ENCODE assay signal across 8 mouse cellular contexts in genomic region chr7:4996003-4996895, GRCm38 (mm10). TPM values are rescaled to one million over a fixed set of nuclear protein-coding genes. Genes with fewer than 3 reads are reported as not detected.
A peak's percentile ranks its signal among the peaks of the same experiment; 100 is the strongest.
DNase-seq lines count a peak whose midpoint lies in the region; ATAC-seq and TF ChIP-seq lines count a peak whose summit lies in the region.

Gene Zfp579 (minus strand): TSS chr7:4996158.

- no peaks in the 10 kb centered on the region for H3K79me2 ChIP-seq in heart, adult 2 months (replicated peaks; ENCODE audit: control insufficient read depth, insufficient read depth, low read length)

- DNase-seq in 3134 (ENCODE audit: extremely low read depth, insufficient read length, low spot score), result peak; percentile 83
- peak; percentile 86 for DNase-seq in adrenal gland, adult 8-10 months
- DNase-seq in embryonic facial prominence, embryonic 11.5 days (ENCODE audit: low spot score), result peak; percentile 92
- peak; percentile 88 to 93 for DNase-seq in heart, adult 2 months
- DNase-seq in kidney, adult 2 months, result peak; percentile 93
- peak; percentile 47 to 73 for DNase-seq in spleen, postnatal 14 days (ENCODE audit: low spot score in 2 of 2)

- 6% methylated on average over 18 of the region's 26 CpGs for WGBS in embryonic facial prominence, embryonic 11.5 days
- WGBS in heart, adult 2 months, result 4% methylated on average over 20 of the region's 26 CpGs
- 4% methylated on average over 23 of the region's 26 CpGs for WGBS in kidney, adult 2 months
- 7% methylated on average over 14 of the region's 26 CpGs for WGBS in limb, embryonic 13.5 days
- 3% methylated on average over 20 of the region's 26 CpGs for WGBS in midbrain, embryonic 15.5 days

- H3K4me2 ChIP-seq in embryonic facial prominence, embryonic 11.5 days (ENCODE audit: low read depth, low read length), result peak within 1 kb of the TSS; percentile 62
- peak within 1 kb of the TSS; percentile 85 for H3K4me2 ChIP-seq in limb, embryonic 13.5 days (replicated peaks)
- H3K4me2 ChIP-seq in midbrain, embryonic 15.5 days, result peak within 1 kb of the TSS; percentile 75

- no peaks in the 10 kb centered on the region for H3K4me1 ChIP-seq in embryonic facial prominence, embryonic 11.5 days (ENCODE audit: control insufficient read depth, insufficient read depth, low read length)
- H3K4me1 ChIP-seq in heart, adult 2 months (ENCODE audit: control insufficient read depth, insufficient read depth, low read length), result peaks cover 5% of the 10 kb centered on the region
- H3K4me1 ChIP-seq in kidney, adult 2 months (ENCODE audit: control insufficient read depth, insufficient read depth, low read length), result 0 out of 2 replicates have a peak, but pooled peaks cover 4% of the 10 kb centered on the region
- peaks cover 27% of the 10 kb centered on the region for H3K4me1 ChIP-seq in limb, embryonic 13.5 days
- peaks cover 42% of the 10 kb centered on the region for H3K4me1 ChIP-seq in midbrain, embryonic 15.5 days

- H3K4me3 ChIP-seq in embryonic facial prominence, embryonic 11.5 days (ENCODE audit: low read depth, low read length), result peak within 1 kb of the TSS; percentile 77
- H3K4me3 ChIP-seq in heart, adult 2 months, result peak within 1 kb of the TSS; percentile 78
- H3K4me3 ChIP-seq in kidney, adult 2 months (ENCODE audit: insufficient read depth, low read depth, low read length), result peak within 1 kb of the TSS; percentile 97
- peak within 1 kb of the TSS; percentile 81 for H3K4me3 ChIP-seq in limb, embryonic 13.5 days
- peak within 1 kb of the TSS; percentile 82 for H3K4me3 ChIP-seq in midbrain, embryonic 15.5 days

- H3K27me3 ChIP-seq in embryonic facial prominence, embryonic 11.5 days (ENCODE audit: control insufficient read depth, insufficient read depth, low read length), result peaks cover 21% of the 10 kb centered on the region
- no peaks in the 10 kb centered on the region for H3K27me3 ChIP-seq in heart, adult 2 months (ENCODE audit: control insufficient read depth, insufficient read depth, low read length)
- no peaks in the 10 kb centered on the region for H3K27me3 ChIP-seq in kidney, adult 2 months (replicated peaks; ENCODE audit: control insufficient read depth, insufficient read depth, low read length)
- peaks cover 25% of the 10 kb centered on the region for H3K27me3 ChIP-seq in limb, embryonic 13.5 days
- no peaks in the 10 kb centered on the region for H3K27me3 ChIP-seq in midbrain, embryonic 15.5 days (replicated peaks)

- H3K27ac ChIP-seq in embryonic facial prominence, embryonic 11.5 days (replicated peaks; ENCODE audit: low read depth, low read length), result no peak within 1 kb of the TSS
- peak within 1 kb of the TSS; percentile 75 for H3K27ac ChIP-seq in heart, adult 2 months
- peak within 1 kb of the TSS; percentile 7; the same call in 1 of the 2 replicates for H3K27ac ChIP-seq in kidney, adult 2 months (ENCODE audit: insufficient read depth, low read depth, low read length)
- H3K27ac ChIP-seq in limb, embryonic 13.5 days, result peak within 1 kb of the TSS; percentile 39; the same call in 1 of the 2 replicates
- H3K27ac ChIP-seq in midbrain, embryonic 15.5 days, result peak within 1 kb of the TSS; percentile 81

- intact Hi-C loops in heart, adult 2 months (cut with DNase I), result loop anchor here (2.0 kb wide), 2 partner anchors 17 to 55 kb away; partner anchors contain the start of gene Zfp580

- no peak for TF ChIP-seq CTCF in heart, adult 2 months (IDR thresholded peaks at IDR 0.05)
- no peak for TF ChIP-seq CTCF in kidney, adult 2 months (conservative IDR thresholded peaks at IDR 0.05; ENCODE audit: insufficient read depth, insufficient read length, low read depth, low read length)

- peak within 1 kb of the TSS; percentile 89 for H3K9ac ChIP-seq in embryonic facial prominence, embryonic 11.5 days (replicated peaks; ENCODE audit: low read length)
- H3K9ac ChIP-seq in heart, adult 2 months (ENCODE audit: low read depth, low read length), result peak within 1 kb of the TSS; percentile 88
- peak within 1 kb of the TSS; percentile 83 for H3K9ac ChIP-seq in limb, embryonic 13.5 days
- peak within 1 kb of the TSS; percentile 95 for H3K9ac ChIP-seq in midbrain, embryonic 15.5 days

- TF ChIP-seq POLR2A in heart, adult 2 months (IDR thresholded peaks at IDR 0.05; ENCODE audit: insufficient read depth, low read depth, low read length), result peak; percentile 34; the same call in 1 of the 2 replicates
- TF ChIP-seq POLR2A in kidney, adult 2 months (IDR thresholded peaks at IDR 0.05; ENCODE audit: low read depth, low read length), result no peak

- peak; percentile 85 for ATAC-seq in embryonic facial prominence, embryonic 11.5 days (replicated peaks; ENCODE audit: insufficient number of reproducible peaks, low FRiP score, low TSS enrichment, low read depth)
- ATAC-seq in limb, embryonic 13.5 days (ENCODE audit: low FRiP score, low read depth), result peak; percentile 86
- peak; percentile 85 for ATAC-seq in midbrain, embryonic 15.5 days (replicated peaks)

- TF ChIP-seq EP300 in heart, adult 2 months (IDR thresholded peaks at IDR 0.05; ENCODE audit: insufficient read depth, low read depth, low read length), result 0 out of 2 replicates have a peak, but pooled peaks have one; percentile 67

- H3K36me3 ChIP-seq in embryonic facial prominence, embryonic 11.5 days (replicated peaks; ENCODE audit: control insufficient read depth, insufficient read depth, low read depth, low read length), result peaks cover 4% of the 10 kb centered on the region; the same call in 1 of the 2 replicates
- H3K36me3 ChIP-seq in heart, adult 2 months (ENCODE audit: control insufficient read depth, insufficient read depth, low read length), result no peaks in the 10 kb centered on the region
- no peaks in the 10 kb centered on the region for H3K36me3 ChIP-seq in kidney, adult 2 months (ENCODE audit: control insufficient read depth, insufficient read depth, low read length)
- peaks cover 33% of the 10 kb centered on the region for H3K36me3 ChIP-seq in limb, embryonic 13.5 days
- peaks cover 20% of the 10 kb centered on the region; the same call in 1 of the 2 replicates for H3K36me3 ChIP-seq in midbrain, embryonic 15.5 days (replicated peaks)

- no peaks in the 10 kb centered on the region for H3K9me3 ChIP-seq in embryonic facial prominence, embryonic 11.5 days (replicated peaks; ENCODE audit: control insufficient read depth, low read length)
- peaks cover 4% of the 10 kb centered on the region; the same call in 1 of the 2 replicates for H3K9me3 ChIP-seq in limb, embryonic 13.5 days
- H3K9me3 ChIP-seq in midbrain, embryonic 15.5 days, result no peaks in the 10 kb centered on the region

RNA-seq across cellular contexts. Expression of gene Zfp579, which starts in this region (rescaled TPM):
- 10 to 100 TPM; 19.1 to 29.6 (median 27.4) TPM for total RNA-seq in adrenal gland, adult 8-10 months (2022)
- polyA plus RNA-seq in embryonic facial prominence, embryonic 11.5 days (2014; fragmentation: Nextera tagmentation; extraction: Ambion mirVana), result 25.3 and 28.4 TPM in 2 replicates
- 10 to 100 TPM; 12.3 to 14.0 TPM for total RNA-seq in heart, adult 2 months (2021)
- 51.8 and 70.2 TPM in 2 replicates for polyA plus RNA-seq in heart, adult 2 months (2012; rRNA removed)
- polyA plus RNA-seq in kidney, adult 2 months (2012; rRNA removed), result 49.9 and 55.2 TPM in 2 replicates
- polyA plus RNA-seq in limb, embryonic 13.5 days (2015; fragmentation: Nextera tagmentation; extraction: Ambion mirVana), result 35.3 and 38.5 TPM in 2 replicates
- polyA plus RNA-seq in midbrain, embryonic 15.5 days (2015; fragmentation: Nextera tagmentation; extraction: Ambion mirVana), result 72.6 and 77.2 TPM in 2 replicates
